Mouse (Mus musculus) spleen, adult 2 months (tissue): ENCODE measurements around the gene Unk. TPM values are rescaled to one million over a fixed set of nuclear protein-coding genes. Genes with fewer than 3 reads are reported as not detected.

Experiments
- DNase-seq, 2 experiments: peaks; one replicate each; pipeline versions ENCODE4 v3.0.0 to v3.0.0-alpha.2; 2012 to 2021; ENCODE audit warnings: low spot score in 2 of 2, low read depth in 1 of 2
- H3K27ac ChIP-seq: fragments of 200-500 bp; 2 replicates; pipeline ENCODE4 v1.5.1; 2012; ENCODE audit warnings: low read length, inconsistent platforms; ENCODE audit not compliant: insufficient read depth
- H3K27me3 ChIP-seq: fragments of 200-500 bp; 2 replicates; pipeline ENCODE4 v1.6.1; 2012; ENCODE audit warnings: mild to moderate bottlenecking, moderate library complexity, low read length, inconsistent platforms; ENCODE audit not compliant: control insufficient read depth, insufficient read depth
- H3K36me3 ChIP-seq: fragments of 200-500 bp; 2 replicates; pipeline ENCODE4 v1.6.1; 2012; ENCODE audit warnings: mild to moderate bottlenecking, low read length, inconsistent platforms; ENCODE audit not compliant: control insufficient read depth, insufficient read depth
- H3K4me1 ChIP-seq: fragments of 200-500 bp; 2 replicates; pipeline ENCODE4 v1.6.1; 2011; ENCODE audit warnings: inconsistent platforms; ENCODE audit not compliant: control insufficient read depth, insufficient read depth, insufficient read length
- H3K4me3 ChIP-seq: fragments of 200-500 bp; 2 replicates; pipeline ENCODE4 v1.5.1; 2011; ENCODE audit warnings: mild to moderate bottlenecking, inconsistent platforms; ENCODE audit not compliant: insufficient read depth, insufficient read length; ENCODE audit errors: extremely low read depth
- CTCF ChIP-seq: fragments of 200-500 bp; IDR thresholded peaks from 2 replicates; pipeline ENCODE4 v1.5.1; 2011; ENCODE audit warnings: mild to moderate bottlenecking, inconsistent platforms; ENCODE audit not compliant: insufficient read depth, insufficient read length, insufficient replicate concordance; ENCODE audit errors: extremely low read depth
- POLR2A ChIP-seq: fragments of 200-500 bp; IDR thresholded peaks from 2 replicates; pipeline ENCODE4 v1.6.1; 2011; ENCODE audit warnings: low read depth, low read length, inconsistent platforms
- WGBS: fragments of 180-500 bp; shearing (Covaris S2); methylation state at CpG from one replicate; pipeline ENCODE4 v1.1.7; 2018; 5-methylcytosine and 5-hydroxymethylcytosine counted together
- polyA plus RNA-seq: library from polyadenylated mRNA; depleted of rRNA; stranded (reverse); fragments of >200 nt; gene quantifications from 2 replicates; pipeline ENCODE4 v1.2.3, GENCODE M21; 2012

Unk gene
- polyA plus RNA-seq, 1 experiment = 37.9 TPM

GRCm38 (mm10) chr11:116104006-116104646 lies 74.0 kb downstream of the Unk start:
- WGBS = 43% methylated on average over 14 of the region's 14 CpGs
- TF ChIP-seq POLR2A = no peak
- TF ChIP-seq CTCF = no peak
- Histone ChIP-seq H3K4me1 (peaks cover 4% of the 10 kb centered on the region; the same call in 1 of the 2 replicates), H3K27me3 (no peaks in the 10 kb centered on the region), H3K36me3 (no peaks in the 10 kb centered on the region), H3K27ac (no peak overlapping the region), H3K4me3 (no peak overlapping the region)
- no peak for DNase-seq

DNA sequence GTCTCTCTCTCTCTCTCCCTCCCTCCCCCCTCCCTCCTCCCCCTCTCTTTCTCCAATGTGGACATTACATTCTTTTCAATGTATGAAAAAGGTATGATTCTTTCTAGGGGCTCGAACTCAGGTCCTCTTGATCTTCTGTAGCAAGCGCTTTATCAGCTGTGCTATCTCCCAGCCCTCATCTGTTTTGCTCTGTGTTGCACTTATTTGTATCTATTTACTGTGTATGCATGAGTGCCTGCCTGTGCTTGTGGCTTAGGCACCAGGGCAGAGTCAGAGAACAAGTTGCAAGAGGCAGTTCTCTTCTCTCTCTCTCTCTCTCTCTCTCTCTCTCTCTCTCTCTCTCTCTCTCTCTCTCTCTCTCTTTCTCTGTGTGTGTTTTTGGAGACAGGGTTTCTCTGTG lies 74.9 kb downstream of the Unk start:
- Histone ChIP-seq H3K27ac (no peak overlapping the region), H3K4me1 (peaks cover 11% of the 10 kb centered on the region), H3K4me3 (no peak overlapping the region), H3K27me3 (peaks cover 7% of the 10 kb centered on the region), H3K36me3 (no peaks in the 10 kb centered on the region)
- WGBS = 88% methylated on average over 2 of the region's 2 CpGs
- no peak for TF ChIP-seq CTCF
- TF ChIP-seq POLR2A = no peak
- DNase-seq = no peak

DNA sequence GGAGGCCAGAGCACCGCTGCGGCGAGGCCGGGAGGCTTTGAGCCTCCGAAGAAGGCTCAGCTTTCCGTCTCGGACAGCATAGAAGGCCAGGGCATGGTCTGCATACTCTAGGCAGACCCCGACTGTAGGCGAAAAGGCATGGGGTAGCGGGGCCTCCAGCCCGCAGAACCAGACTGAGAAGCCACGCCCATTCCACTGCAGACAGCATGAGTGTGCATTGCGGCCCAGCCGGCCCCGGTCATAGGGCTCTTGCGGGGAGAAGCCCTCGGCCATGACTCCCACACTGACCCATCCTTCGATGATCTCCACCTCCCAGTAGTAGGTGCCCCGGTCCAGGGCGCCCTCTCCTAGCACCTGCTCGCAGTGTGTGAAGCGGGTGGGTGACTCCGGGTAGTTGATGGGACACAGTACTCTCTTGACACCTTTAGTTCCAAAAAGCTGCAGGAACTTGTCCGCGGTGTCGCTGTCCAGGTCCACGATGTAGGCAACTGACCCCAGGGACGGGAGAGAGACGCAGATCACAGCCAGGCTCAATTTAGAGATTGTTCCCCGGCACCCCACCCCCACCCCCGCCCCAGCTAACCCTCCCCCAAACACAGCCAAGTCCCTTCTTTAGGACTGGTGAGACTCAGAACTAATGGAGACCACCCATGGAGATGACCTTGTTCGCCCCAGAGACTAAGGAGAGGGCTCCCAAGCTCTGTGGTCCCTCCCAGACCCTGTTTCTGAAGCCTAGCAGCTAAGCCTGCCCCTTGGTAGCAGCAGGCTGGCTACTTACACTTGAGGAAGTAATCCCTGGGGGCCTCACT lies 76.2 kb downstream of the Unk start:
- peaks cover 9% of the 10 kb centered on the region for H3K27me3 ChIP-seq
- no peaks in the 10 kb centered on the region for H3K36me3 ChIP-seq
- TF ChIP-seq POLR2A (no peak), CTCF (no peak)
- H3K4me1 ChIP-seq = peaks cover 13% of the 10 kb centered on the region
- no peak overlapping the region for H3K27ac ChIP-seq
- DNase-seq = no peak
- 82% methylated on average over 32 of the region's 32 CpGs for WGBS
- no peak overlapping the region for H3K4me3 ChIP-seq

- WGBS = 65% methylated on average over 14 of the region's 14 CpGs
- no peak overlapping the region for H3K27ac ChIP-seq
- TF ChIP-seq POLR2A (no peak), CTCF (no peak)
- H3K4me1 ChIP-seq = peaks cover 10% of the 10 kb centered on the region
- H3K27me3 ChIP-seq = peaks cover 9% of the 10 kb centered on the region
- no peak overlapping the region for H3K4me3 ChIP-seq
- no peak for DNase-seq
- no peaks in the 10 kb centered on the region for H3K36me3 ChIP-seq
Measured at GRCm38 (mm10) chr11:116106963-116107776, 77.0 kb downstream of the Unk start.

DNA sequence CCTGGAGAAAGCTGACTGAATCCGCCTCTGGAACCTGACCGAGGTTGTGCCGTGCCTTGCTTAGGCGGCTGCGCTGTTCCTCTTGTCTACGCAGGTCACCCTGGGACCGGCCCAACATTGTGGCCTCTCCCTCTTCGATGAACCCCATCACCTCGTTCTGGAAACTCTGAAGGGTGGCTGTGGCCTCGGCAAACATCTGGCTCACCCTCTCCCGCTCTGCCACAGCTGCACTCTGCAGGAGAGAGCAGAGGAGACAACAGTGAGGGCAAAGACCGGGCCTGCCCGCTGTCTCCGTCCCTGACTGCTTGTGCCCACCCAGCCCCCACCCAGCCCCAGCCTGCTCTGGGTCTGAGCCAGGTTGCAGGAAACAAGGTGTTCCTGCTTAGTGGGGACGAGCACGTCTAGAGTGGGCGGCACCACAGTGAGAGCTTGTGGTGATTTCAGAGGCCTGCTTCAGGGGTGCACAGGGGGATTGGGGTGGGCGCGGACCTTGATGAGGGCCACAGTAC lies 77.7 kb downstream of the Unk start:
- DNase-seq = no peak
- H3K27me3 ChIP-seq = peaks cover 9% of the 10 kb centered on the region
- H3K36me3 ChIP-seq = no peaks in the 10 kb centered on the region
- peaks cover 10% of the 10 kb centered on the region for H3K4me1 ChIP-seq
- no peak overlapping the region for H3K4me3 ChIP-seq
- WGBS = 81% methylated on average over 19 of the region's 19 CpGs
- no peak for TF ChIP-seq POLR2A
- TF ChIP-seq CTCF = no peak
- H3K27ac ChIP-seq = no peak overlapping the region; the same call in 1 of the 2 replicates

- 52% methylated on average over 23 of the region's 23 CpGs for WGBS
- peak overlapping the region; percentile 10; the same call in 1 of the 2 replicates for H3K27ac ChIP-seq
- TF ChIP-seq CTCF (no peak), POLR2A (no peak)
- H3K4me1 ChIP-seq = peaks cover 10% of the 10 kb centered on the region
- peak overlapping the region; percentile 55; the same call in 1 of the 2 replicates for H3K4me3 ChIP-seq
- no peak for DNase-seq
- peaks cover 9% of the 10 kb centered on the region for H3K27me3 ChIP-seq
- H3K36me3 ChIP-seq = no peaks in the 10 kb centered on the region
Measured at GRCm38 (mm10) chr11:116108464-116109137, 78.5 kb downstream of the Unk start.
